Mouse (Mus musculus) heart, adult 18-20 months (tissue): ENCODE measurements around the gene Dcp1b. TPM values are rescaled to one million over a fixed set of nuclear protein-coding genes. Genes with fewer than 3 reads are reported as not detected.

ENCODE experiments used
- DNase-seq, 2 experiments: peaks; one replicate each; pipeline ENCODE4 v3.0.0; 2021 to 2022; ENCODE audit warnings: mixed read lengths in 1 of 2
- total RNA-seq, 2 experiments: library from RNA; stranded (reverse); gene quantifications; 2 replicates each; pipeline ENCODE4 v1.2.3; 2021

Gene Dcp1b
- total RNA-seq, 2 experiments from 2014 or later = 0.92 to 3.0 TPM

- no peak for DNase-seq
These were observed 58.0 kb downstream of the Dcp1b start for GRCm38 (mm10) chr6:119233066-119233465.

GRCm38 (mm10) chr6:119235441-119235840 is 60.4 kb downstream of the Dcp1b start:
- no peak for DNase-seq

GRCm38 (mm10) chr6:119236241-119236640 is 61.2 kb downstream of the Dcp1b start, which contains the start of gene Cacna2d4:
Cacna2d4 (plus strand) TSS chr6:119236526.
- DNase-seq = no peak

GRCm38 (mm10) chr6:119237427-119237989 is 62.5 kb downstream of the Dcp1b start:
- DNase-seq = peak in 1 of 2 experiments; percentile 25

- DNase-seq = no peak
These were observed 64.4 kb downstream of the Dcp1b start for GRCm38 (mm10) chr6:119239341-119240005.

GRCm38 (mm10) chr6:119240256-119240655 is 65.2 kb downstream of the Dcp1b start:
- DNase-seq = no peak

- no peak for DNase-seq
These were observed 66.0 kb downstream of the Dcp1b start for GRCm38 (mm10) chr6:119240871-119241705.

- no peak for DNase-seq
These were observed 71.0 kb downstream of the Dcp1b start for GRCm38 (mm10) chr6:119246082-119246481.

- no peak for DNase-seq
These were observed 73.5 kb downstream of the Dcp1b start for GRCm38 (mm10) chr6:119248578-119248977.

- DNase-seq = no peak
These were observed 74.7 kb downstream of the Dcp1b start for GRCm38 (mm10) chr6:119249726-119250125.

- DNase-seq = no peak
These were observed 76.7 kb downstream of the Dcp1b start for GRCm38 (mm10) chr6:119251704-119252103.

Other genes starting within 250 kb of the Dcp1b start
- 100 to 1,000 TPM; 201 to 225 TPM for gene Cacna1c, start 21.2 kb downstream of the Dcp1b start, total RNA-seq
- not detected for gene Cacna2d4, start 61.3 kb downstream of the Dcp1b start, total RNA-seq
- under 1 TPM; 0.08 to 0.10 TPM for gene Lrtm2, start 155.5 kb downstream of the Dcp1b start, total RNA-seq
- 10 to 100 TPM; 71.4 to 86.5 TPM for gene Adipor2, start 242.5 kb downstream of the Dcp1b start, total RNA-seq